11 mouse cellular contexts compared by ENCODE assay signal in the genomic region with DNA sequence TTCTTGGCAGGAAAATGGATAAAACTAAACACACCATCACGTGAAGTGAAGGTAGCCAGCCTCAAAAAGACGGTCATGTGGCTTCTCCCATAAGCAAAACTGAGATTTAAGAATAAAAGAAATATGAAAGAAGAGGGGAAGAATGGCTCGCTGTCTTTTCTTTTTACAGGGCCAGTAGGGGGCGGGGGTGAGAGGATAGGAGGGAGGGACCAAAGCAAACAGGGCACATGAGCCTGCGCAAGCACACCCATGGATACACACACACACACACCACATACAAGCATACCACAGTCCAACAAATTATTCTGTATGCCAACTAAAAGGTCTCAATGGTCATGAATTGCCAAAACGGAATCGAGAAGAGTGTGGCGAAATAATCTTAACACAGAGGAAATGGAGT. TPM values are rescaled to one million over a fixed set of nuclear protein-coding genes. Genes with fewer than 3 reads are reported as not detected.
DNase-seq lines count a peak whose midpoint lies in the region; ATAC-seq and TF ChIP-seq lines count a peak whose summit lies in the region.
"Had no signal": no experiment of that assay in that cellular context is flagged by ENCODE, and none has a peak within 500 bp of the region (broad histone marks: within the 10 kb centered on the region; RNA-seq: fewer than 3 reads in every experiment).

No protein-coding gene starts in this region.

- TF ChIP-seq POLR2A in thymus, adult 2 months (IDR thresholded peaks at IDR 0.05; ENCODE audit: control insufficient read depth, extremely low read depth, insufficient read depth, low read length, poor library complexity): no peak

- H3K36me3 ChIP-seq in hindbrain, postnatal 0 days (ENCODE audit: insufficient read depth, low read length): no peaks in the 10 kb centered on the region
- H3K36me3 ChIP-seq in hindbrain, embryonic 10.5 days: 0 out of 2 replicates have a peak, but pooled peaks cover 2% of the 10 kb centered on the region
- H3K36me3 ChIP-seq in thymus, adult 2 months (ENCODE audit: control insufficient read depth, insufficient read depth, low read length): no peaks in the 10 kb centered on the region; the same call in 1 of the 2 replicates
- no peaks in the 10 kb centered on the region for H3K36me3 ChIP-seq in forebrain, embryonic 13.5 days (ENCODE audit: poor library complexity, severe bottlenecking)
- H3K36me3 ChIP-seq in heart, embryonic 11.5 days (ENCODE audit: control insufficient read depth, insufficient read depth, low read length): no peaks in the 10 kb centered on the region
- H3K36me3 ChIP-seq: limb, embryonic 15.5 days had no signal

- no peak overlapping the region for H3K4me2 ChIP-seq in hindbrain, postnatal 0 days (ENCODE audit: low read depth, low read length)
- H3K4me2 ChIP-seq in forebrain, embryonic 13.5 days: no peak overlapping the region
- H3K4me2 ChIP-seq in heart, embryonic 11.5 days: no peak overlapping the region
- H3K4me2 ChIP-seq: limb, embryonic 15.5 days had no signal

- no peak overlapping the region for H3K9ac ChIP-seq in hindbrain, postnatal 0 days (replicated peaks; ENCODE audit: low read length)
- H3K9ac ChIP-seq in forebrain, embryonic 13.5 days: no peak overlapping the region
- no peak overlapping the region for H3K9ac ChIP-seq in heart, embryonic 11.5 days (ENCODE audit: low read depth, low read length)
- H3K9ac ChIP-seq: limb, embryonic 15.5 days had no signal

- no peaks in the 10 kb centered on the region for H3K27me3 ChIP-seq in hindbrain, postnatal 0 days (ENCODE audit: insufficient read depth, low read length)
- H3K27me3 ChIP-seq in hindbrain, embryonic 10.5 days (ENCODE audit: insufficient read depth, poor library complexity, severe bottlenecking): no peaks in the 10 kb centered on the region
- H3K27me3 ChIP-seq in thymus, adult 2 months (ENCODE audit: control insufficient read depth, insufficient read depth, low read length): no peaks in the 10 kb centered on the region
- no peaks in the 10 kb centered on the region for H3K27me3 ChIP-seq in forebrain, embryonic 13.5 days
- H3K27me3 ChIP-seq in heart, embryonic 11.5 days (ENCODE audit: control insufficient read depth, insufficient read depth, low read length): no peaks in the 10 kb centered on the region
- H3K27me3 ChIP-seq: limb, embryonic 15.5 days had no signal

- 71% methylated on average over 8 of the region's 8 CpGs for WGBS in hindbrain, postnatal 0 days
- 65% methylated on average over 8 of the region's 8 CpGs for WGBS in hindbrain, embryonic 10.5 days
- 76% methylated on average over 8 of the region's 8 CpGs for WGBS in thymus, adult 2 months
- 63% methylated on average over 8 of the region's 8 CpGs for WGBS in forebrain, embryonic 13.5 days
- 60% methylated on average over 8 of the region's 8 CpGs for WGBS in heart, embryonic 11.5 days (ENCODE audit: insufficient replicate concordance)

- H3K9me3 ChIP-seq in hindbrain, postnatal 0 days (ENCODE audit: low read length): no peaks in the 10 kb centered on the region
- no peaks in the 10 kb centered on the region for H3K9me3 ChIP-seq in hindbrain, embryonic 10.5 days
- no peaks in the 10 kb centered on the region for H3K9me3 ChIP-seq in forebrain, embryonic 13.5 days (replicated peaks)
- H3K9me3 ChIP-seq in heart, embryonic 11.5 days (replicated peaks; ENCODE audit: control insufficient read depth, low read length): no peaks in the 10 kb centered on the region
- H3K9me3 ChIP-seq: limb, embryonic 15.5 days had no signal

- ATAC-seq in hindbrain, postnatal 0 days: no peak
- ATAC-seq in granulocyte monocyte progenitor cell, adult 5-6 weeks (replicated peaks; ENCODE audit: poor library complexity, severe bottlenecking): peak; percentile 77
- ATAC-seq in forebrain, embryonic 13.5 days: no peak
- no peak for ATAC-seq in heart, embryonic 11.5 days (replicated peaks; ENCODE audit: insufficient number of reproducible peaks, low FRiP score, low TSS enrichment)

- DNase-seq in hindbrain, postnatal 0 days (ENCODE audit: low spot score): no peak
- no peak for DNase-seq in hindbrain, embryonic 10.5 days (ENCODE audit: low spot score)
- DNase-seq in thymus, adult 2 months: peak; percentile 57
- DNase-seq in thymus, adult 18-20 months: no peak
- DNase-seq in thymus, postnatal 4 days: peak; percentile 76
- DNase-seq: heart, postnatal 14 days; right cerebral cortex, postnatal 25 days had no signal

- no peak overlapping the region for H3K27ac ChIP-seq in hindbrain, postnatal 0 days
- no peak overlapping the region for H3K27ac ChIP-seq in hindbrain, embryonic 10.5 days
- H3K27ac ChIP-seq in thymus, adult 2 months (ENCODE audit: control insufficient read depth, insufficient read depth, low read length): no peak overlapping the region
- H3K27ac ChIP-seq in forebrain, embryonic 13.5 days: no peak overlapping the region
- no peak overlapping the region for H3K27ac ChIP-seq in heart, embryonic 11.5 days (ENCODE audit: low read depth, low read length)
- H3K27ac ChIP-seq: limb, embryonic 15.5 days had no signal

- TF ChIP-seq CTCF in hindbrain, postnatal 0 days (IDR thresholded peaks at IDR 0.05; ENCODE audit: low read depth): peak; percentile 26; the same call in 1 of the 2 replicates
- no peak for TF ChIP-seq CTCF in thymus, adult 2 months (IDR thresholded peaks at IDR 0.05; ENCODE audit: borderline replicate concordance, control insufficient read depth, extremely low read depth, insufficient read depth, low read length, poor library complexity)

- no peak overlapping the region for H3K4me3 ChIP-seq in hindbrain, postnatal 0 days (ENCODE audit: low read length)
- H3K4me3 ChIP-seq in hindbrain, embryonic 10.5 days: no peak overlapping the region
- H3K4me3 ChIP-seq in thymus, adult 2 months (ENCODE audit: control insufficient read depth, insufficient read depth, low read length): no peak overlapping the region
- H3K4me3 ChIP-seq in forebrain, embryonic 13.5 days: no peak overlapping the region
- no peak overlapping the region for H3K4me3 ChIP-seq in heart, embryonic 11.5 days (ENCODE audit: low read depth, low read length)
- H3K4me3 ChIP-seq: limb, embryonic 15.5 days had no signal

- no peaks in the 10 kb centered on the region for H3K4me1 ChIP-seq in hindbrain, postnatal 0 days (ENCODE audit: insufficient read depth, low read length)
- peaks cover 5% of the 10 kb centered on the region; the same call in 1 of the 2 replicates for H3K4me1 ChIP-seq in hindbrain, embryonic 10.5 days (replicated peaks)
- peaks cover 4% of the 10 kb centered on the region; the same call in 1 of the 2 replicates for H3K4me1 ChIP-seq in thymus, adult 2 months (replicated peaks; ENCODE audit: control insufficient read depth, insufficient read depth, low read length)
- no peaks in the 10 kb centered on the region for H3K4me1 ChIP-seq in forebrain, embryonic 13.5 days
- H3K4me1 ChIP-seq in heart, embryonic 11.5 days (ENCODE audit: control insufficient read depth, insufficient read depth, low read length): 0 out of 2 replicates have a peak, but pooled peaks cover 2% of the 10 kb centered on the region

RNA-seq across cellular contexts. Expression of a gene that starts 12.8 kb away (rescaled TPM):
- total RNA-seq in hindbrain, postnatal 0 days (2014; rRNA removed): 40.6 and 50.4 TPM in 2 replicates
- polyA plus RNA-seq in hindbrain, postnatal 0 days (2015; fragmentation: Nextera tagmentation; extraction: Ambion mirVana): 69.0 and 70.5 TPM in 2 replicates
- polyA plus RNA-seq in hindbrain, embryonic 10.5 days (2016; fragmentation: Nextera tagmentation; extraction: Ambion mirVana): 56.3 and 63.8 TPM in 2 replicates
- 71.3 and 90.9 TPM in 2 replicates for polyA plus RNA-seq in thymus, adult 2 months (2012; rRNA removed)
- 68.7 and 164 TPM in 2 replicates for total RNA-seq in granulocyte monocyte progenitor cell, adult 5-6 weeks (2014; fragmentation: Nextera tagmentation)
- 22.6 and 26.7 TPM in 2 replicates for total RNA-seq in granulocyte monocyte progenitor cell, adult 5-6 weeks (2017)
- 79.3 and 83.5 TPM in 2 replicates for polyA plus RNA-seq in forebrain, embryonic 13.5 days (2015; fragmentation: Nextera tagmentation; extraction: Ambion mirVana)
- polyA plus RNA-seq in heart, embryonic 11.5 days (2014; fragmentation: Nextera tagmentation; extraction: Ambion mirVana): 68.7 and 75.5 TPM in 2 replicates

Comparison
In these comparisons a context has a peak if more than half of its experiments do, and no peak if none do; other contexts are left out.
1. DNase-seq: peak in thymus, adult 2 months (single experiment) and thymus, postnatal 4 days (single experiment); none in hindbrain, postnatal 0 days (single experiment), hindbrain, embryonic 10.5 days (single experiment) and thymus, adult 18-20 months (0 of 2).